In the genomic region with DNA sequence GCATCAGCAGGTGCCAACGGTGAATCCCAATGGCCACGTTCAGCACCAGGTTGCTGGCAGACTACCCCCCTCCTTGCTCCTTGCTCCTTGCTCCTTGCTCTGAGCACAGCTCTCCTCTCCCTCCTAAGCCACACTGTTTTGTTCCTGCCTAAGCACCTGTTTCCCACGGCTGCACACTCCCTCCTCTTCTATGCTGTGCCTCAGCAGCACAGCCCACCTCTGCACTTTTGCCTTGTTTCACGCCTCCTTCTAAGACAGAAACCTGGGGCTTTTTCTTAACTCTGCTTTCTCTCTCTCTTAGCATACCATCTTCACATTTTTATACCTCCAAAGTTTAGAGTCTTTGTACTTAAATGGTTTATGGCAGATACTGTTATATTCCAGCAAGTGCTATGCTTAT, we compare ENCODE assay signal across 32 mouse cellular contexts. TPM values are rescaled to one million over a fixed set of nuclear protein-coding genes. Genes with fewer than 3 reads are reported as not detected.
DNase-seq lines count a peak whose midpoint lies in the region; ATAC-seq lines count a peak whose summit lies in the region.
"Had no signal": no experiment of that assay in that cellular context is flagged by ENCODE, and none has a peak within 500 bp of the region (broad histone marks: within the 10 kb centered on the region; RNA-seq: fewer than 3 reads in every experiment).

No protein-coding gene starts in this region.

- DNase-seq in heart, embryonic 10.5 days (ENCODE audit: low spot score) = no peak
- DNase-seq in heart, postnatal 36 days = no peak
- DNase-seq in layer of hippocampus, adult 9-10 months (ENCODE audit: low spot score) = no peak
- DNase-seq: adrenal gland, postnatal 10 days; adrenal gland, postnatal 36 days; B cell, adult 2 months; cerebellum, adult 11-12 months; cerebellum, adult 8-10 months; cerebellum, postnatal 10 days; cerebellum, postnatal 36 days; embryo, embryonic 11 days; gastrocnemius, adult 2 months; gastrocnemius, postnatal 14 days; heart, adult 11 months; heart, postnatal 10 days; heart, postnatal 4 days had no signal

- 0 out of 2 replicates have a peak overlapping the region, but pooled peaks have one; percentile 36 for H3K27ac ChIP-seq in heart, embryonic 10.5 days
- H3K27ac ChIP-seq: embryonic facial prominence, embryonic 10.5 days; embryonic facial prominence, embryonic 13.5 days; forebrain, embryonic 12.5 days; forebrain, embryonic 15.5 days; gastrocnemius, adult 2 months; heart, embryonic 15.5 days; hindbrain, embryonic 14.5 days; hindbrain, postnatal 0 days had no signal

- H3K4me3 ChIP-seq in heart, embryonic 10.5 days = no peak overlapping the region
- peak overlapping the region; percentile 30 for H3K4me3 ChIP-seq in megakaryocyte, embryonic 14.5 days (replicated peaks)
- H3K4me3 ChIP-seq: embryonic facial prominence, embryonic 10.5 days; embryonic facial prominence, embryonic 13.5 days; erythroblast, embryonic 14.5 days; forebrain, embryonic 12.5 days; forebrain, embryonic 15.5 days; gastrocnemius, adult 2 months; heart, embryonic 12.5 days; heart, embryonic 15.5 days had no signal

- peaks cover 3% of the 10 kb centered on the region; the same call in 1 of the 2 replicates for H3K36me3 ChIP-seq in heart, embryonic 10.5 days
- H3K36me3 ChIP-seq in megakaryocyte, embryonic 14.5 days (replicated peaks; ENCODE audit: low read length) = peaks cover 66% of the 10 kb centered on the region
- H3K36me3 ChIP-seq: forebrain, embryonic 12.5 days had no signal

- ATAC-seq in megakaryocyte, adult 5-6 weeks (ENCODE audit: poor library complexity, severe bottlenecking) = no peak
- ATAC-seq in megakaryocyte-erythroid progenitor cell, adult 5-6 weeks (replicated peaks; ENCODE audit: low FRiP score, low TSS enrichment, poor library complexity, severe bottlenecking) = peak; percentile 61
- ATAC-seq: forebrain, embryonic 15.5 days; hindbrain, postnatal 0 days; inflammation-experienced regulatory T-cells, adult 6 months had no signal

- H3K27me3 ChIP-seq in heart, embryonic 10.5 days (ENCODE audit: insufficient read depth, poor library complexity, severe bottlenecking) = no peaks in the 10 kb centered on the region
- H3K27me3 ChIP-seq in megakaryocyte, embryonic 14.5 days (replicated peaks) = no peaks in the 10 kb centered on the region
- H3K27me3 ChIP-seq: CH12.LX; embryonic facial prominence, embryonic 13.5 days; forebrain, embryonic 12.5 days; forebrain, embryonic 15.5 days; heart, embryonic 12.5 days; heart, embryonic 15.5 days; Patski had no signal

- intact Hi-C loops in heart, postnatal 36 days (cut with DNase I) = no loop called here

- WGBS in heart, embryonic 10.5 days = 84% methylated on average over 4 of the region's 4 CpGs

- H3K9me3 ChIP-seq in heart, embryonic 10.5 days = no peaks in the 10 kb centered on the region
- no peaks in the 10 kb centered on the region for H3K9me3 ChIP-seq in megakaryocyte, embryonic 14.5 days
- H3K9me3 ChIP-seq: embryonic facial prominence, embryonic 10.5 days; embryonic facial prominence, embryonic 13.5 days; forebrain, embryonic 12.5 days; forebrain, embryonic 15.5 days; G1E; heart, embryonic 12.5 days; heart, embryonic 15.5 days had no signal

- peaks cover 13% of the 10 kb centered on the region for H3K4me1 ChIP-seq in heart, embryonic 10.5 days
- H3K4me1 ChIP-seq in megakaryocyte, embryonic 14.5 days = peaks cover 12% of the 10 kb centered on the region
- H3K4me1 ChIP-seq: embryonic facial prominence, embryonic 10.5 days; embryonic facial prominence, embryonic 13.5 days; forebrain, embryonic 12.5 days; forebrain, embryonic 15.5 days had no signal

RNA-seq across cellular contexts. Expression of a gene that starts 39.5 kb away (rescaled TPM):
- polyA plus RNA-seq in heart, embryonic 10.5 days (2016; fragmentation: Nextera tagmentation; extraction: Ambion mirVana) = 8.5 and 12.6 TPM in 2 replicates
- total RNA-seq in heart, postnatal 36 days (2021) = 10 to 100 TPM; 22.1 to 27.9 TPM
- polyA plus RNA-seq in megakaryocyte, embryonic 14.5 days (2012; ENCODE audit: insufficient read depth, low replicate concordance) = 1.3 and 1.9 TPM in 2 replicates
- 26.5 and 33.7 TPM in 2 replicates for total RNA-seq in megakaryocyte, adult 5-6 weeks (2015)
- total RNA-seq in megakaryocyte, adult 5-6 weeks (2017) = 45.5 and 58.7 TPM in 2 replicates
- 13.7 and 15.9 TPM in 2 replicates for total RNA-seq in megakaryocyte-erythroid progenitor cell, adult 5-6 weeks (2014; fragmentation: Nextera tagmentation)
- total RNA-seq in megakaryocyte-erythroid progenitor cell, adult 5-6 weeks (2017) = 19.6 and 28.1 TPM in 2 replicates
